Mouse (Mus musculus) effector memory CD4-positive, alpha-beta T cell, adult 7 months (primary cell): ENCODE data around the gene Pram1. TPM values are rescaled to one million over a fixed set of nuclear protein-coding genes. Genes with fewer than 3 reads are reported as not detected.

ENCODE experiments used
- polyA plus RNA-seq: library from polyadenylated mRNA; unstranded; fragments of 100-300 nt; shearing (Covaris generic); gene quantifications from one replicate; pipeline ENCODE4 v1.2.1, GENCODE M21; 2017

Gene Pram1
- polyA plus RNA-seq, result 0.33 TPM

GRCm38 (mm10) chr17:33637516-33638276 is at the start of gene Pram1:
Gene Pram1, plus strand, starts transcription at chr17:33638056.

GRCm38 (mm10) chr17:33628621-33629486 is 9.0 kb upstream of the Pram1 start, which contains the start of gene Zfp414:
Gene Zfp414, plus strand, starts transcription at chr17:33629090.

GRCm38 (mm10) chr17:33686760-33687159 is 48.9 kb downstream of the Pram1 start, which contains the start of gene Hnrnpm:
Gene Hnrnpm, minus strand, starts transcription at chr17:33686860.

Other genes with a start within 250 kb of the Pram1 start
- gene Zfp101, start 243.4 kb upstream of the Pram1 start, polyA plus RNA-seq, result 6.4 TPM
- gene Actl9, start 205.2 kb upstream of the Pram1 start, polyA plus RNA-seq, result not detected
- gene Adamts10, start 113.9 kb upstream of the Pram1 start, polyA plus RNA-seq, result 104 TPM
- gene Myo1f, start 82.3 kb upstream of the Pram1 start, polyA plus RNA-seq, result 198 TPM
- 32.3 TPM for gene Zfp414, start 9.0 kb upstream of the Pram1 start, polyA plus RNA-seq
- 324 TPM for gene Hnrnpm, start 48.8 kb downstream of the Pram1 start, polyA plus RNA-seq
- 96.9 TPM for gene March2, start 80.6 kb downstream of the Pram1 start, polyA plus RNA-seq
- 316 TPM for gene Rab11b, start 122.5 kb downstream of the Pram1 start, polyA plus RNA-seq
- gene Angptl4, start 143.8 kb downstream of the Pram1 start, polyA plus RNA-seq, result 1.1 TPM
- gene Kank3, start 172.5 kb downstream of the Pram1 start, polyA plus RNA-seq, result 4.4 TPM
- gene Rps28, start 186.5 kb downstream of the Pram1 start, polyA plus RNA-seq, result 951 TPM
- 204 TPM for gene Ndufa7, start 186.5 kb downstream of the Pram1 start, polyA plus RNA-seq
- 15.4 TPM for gene Cd320, start 205.0 kb downstream of the Pram1 start, polyA plus RNA-seq
- not detected for gene Gm7029, start 235.8 kb downstream of the Pram1 start, polyA plus RNA-seq